Mouse (Mus musculus) thymus, postnatal 10 days (tissue): ENCODE results near the gene Zfp719.

Experiments used
- DNase-seq, 2 experiments: peaks; one replicate each; pipeline ENCODE4 v3.0.0; 2021; ENCODE audit warnings: low spot score in 2 of 2

The Zfp719 gene

DNA sequence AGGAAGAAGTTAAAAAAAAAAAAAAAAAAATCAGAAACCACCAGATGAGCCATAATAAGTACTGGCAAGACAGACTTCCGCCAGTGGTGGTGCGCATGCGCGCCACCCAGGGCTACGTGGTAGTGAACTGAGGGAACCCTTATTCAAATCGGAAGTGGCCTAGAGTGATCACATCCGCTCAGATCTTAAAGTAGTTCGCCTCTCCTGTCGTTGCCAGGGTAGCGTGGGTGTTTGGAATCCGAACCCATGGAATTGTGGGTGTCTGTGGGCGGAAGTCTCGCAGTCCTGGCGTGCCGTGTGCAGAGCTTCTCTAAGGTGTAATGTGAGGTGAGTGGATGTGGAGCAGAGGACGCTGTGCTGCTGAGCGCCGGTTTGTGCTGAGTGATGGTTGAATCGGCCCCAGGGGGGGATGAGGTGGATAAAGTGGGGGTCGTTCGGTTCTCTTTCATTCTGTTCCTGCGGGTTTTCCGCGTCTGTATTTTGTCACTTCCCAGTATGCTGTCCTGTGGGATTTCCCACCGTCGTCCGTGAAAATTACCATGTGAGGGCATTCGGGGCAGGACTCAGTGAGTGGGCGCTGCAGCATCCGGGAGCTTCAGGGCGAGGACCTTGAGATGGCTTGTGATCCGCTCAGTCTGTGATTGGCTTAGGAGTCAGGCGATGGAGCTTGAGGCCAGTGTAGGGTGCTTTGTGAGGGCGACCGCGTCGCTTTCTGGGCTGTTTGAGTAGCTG is at the start of gene Zfp719:
Gene Zfp719, plus strand, starts transcription at position 171 of the 732 bp plus-strand sequence.
- DNase-seq = peak; percentile 87 to 88

DNA sequence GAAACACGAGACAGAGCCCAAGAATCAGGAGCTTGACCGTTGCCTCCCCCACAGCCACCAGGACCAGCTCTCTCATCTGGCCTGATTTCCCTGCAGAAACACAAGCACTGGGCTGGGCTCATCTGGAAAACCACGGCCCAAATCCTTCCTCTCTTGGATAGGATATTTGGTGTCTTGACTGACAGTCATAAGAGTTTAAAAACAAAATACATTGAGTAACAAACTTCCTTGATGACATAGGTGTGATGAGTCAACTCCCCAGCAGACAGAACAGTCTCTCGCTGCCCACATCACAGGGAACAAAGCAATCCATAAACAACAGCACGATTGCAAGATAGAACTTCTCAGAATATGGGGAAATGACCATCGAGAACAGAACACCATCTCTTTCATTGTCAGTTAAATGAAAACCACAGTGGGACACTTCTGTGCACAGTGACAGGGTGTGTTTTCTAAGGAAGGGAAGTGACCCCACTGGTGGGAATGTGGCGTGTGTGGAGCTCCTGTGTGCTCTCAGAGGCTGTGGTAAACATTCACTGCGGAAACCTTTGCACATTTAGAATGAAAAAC is 49.1 kb upstream of the Zfp719 start:
- DNase-seq = no peak

DNA sequence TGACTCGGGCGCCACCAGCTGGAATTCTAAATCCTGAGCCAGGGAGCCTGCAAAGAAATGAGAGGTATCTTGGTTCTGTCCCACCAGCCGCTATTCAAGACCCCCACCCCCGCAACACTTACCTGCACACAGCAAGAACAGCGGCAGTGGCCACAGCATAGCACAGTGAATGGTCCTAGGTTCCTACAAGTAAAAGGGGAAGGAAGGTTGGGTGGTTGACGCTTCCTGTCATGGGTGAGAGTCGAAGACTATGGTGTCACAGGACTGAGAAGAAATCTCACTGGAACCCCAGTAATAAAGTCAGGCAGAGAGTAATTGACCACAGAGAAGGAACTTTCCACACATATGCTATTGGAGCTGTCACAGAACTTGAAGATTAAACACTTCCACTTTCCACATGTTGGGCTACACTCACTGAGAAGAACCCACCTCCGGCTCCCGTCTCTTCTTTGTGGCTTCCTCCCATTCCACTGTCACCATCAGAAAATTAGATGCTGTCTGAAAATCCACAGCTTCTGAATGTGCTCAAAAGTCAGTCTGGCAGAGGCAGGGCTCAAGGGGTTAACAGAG is 46.4 kb upstream of the Zfp719 start:
- no peak for DNase-seq

DNA sequence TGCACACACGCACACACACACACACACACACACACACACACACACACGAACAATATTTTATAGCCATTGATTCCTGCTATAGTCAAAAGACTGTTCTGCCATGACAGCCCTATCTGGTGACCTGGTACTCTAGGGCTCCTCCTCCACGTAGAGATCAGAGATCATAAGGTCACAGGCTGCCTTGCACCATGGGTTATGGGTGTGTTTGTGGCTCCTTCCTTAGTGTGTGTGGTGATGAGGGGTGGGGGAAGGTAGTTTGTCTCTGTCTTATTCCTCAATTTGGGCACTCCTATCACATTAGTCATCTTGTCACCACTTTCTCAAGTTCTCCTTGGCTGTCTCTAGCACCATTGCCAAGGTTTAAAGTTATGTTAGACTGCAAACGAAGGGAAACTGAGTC is 40.9 kb upstream of the Zfp719 start:
- no peak for DNase-seq

DNA sequence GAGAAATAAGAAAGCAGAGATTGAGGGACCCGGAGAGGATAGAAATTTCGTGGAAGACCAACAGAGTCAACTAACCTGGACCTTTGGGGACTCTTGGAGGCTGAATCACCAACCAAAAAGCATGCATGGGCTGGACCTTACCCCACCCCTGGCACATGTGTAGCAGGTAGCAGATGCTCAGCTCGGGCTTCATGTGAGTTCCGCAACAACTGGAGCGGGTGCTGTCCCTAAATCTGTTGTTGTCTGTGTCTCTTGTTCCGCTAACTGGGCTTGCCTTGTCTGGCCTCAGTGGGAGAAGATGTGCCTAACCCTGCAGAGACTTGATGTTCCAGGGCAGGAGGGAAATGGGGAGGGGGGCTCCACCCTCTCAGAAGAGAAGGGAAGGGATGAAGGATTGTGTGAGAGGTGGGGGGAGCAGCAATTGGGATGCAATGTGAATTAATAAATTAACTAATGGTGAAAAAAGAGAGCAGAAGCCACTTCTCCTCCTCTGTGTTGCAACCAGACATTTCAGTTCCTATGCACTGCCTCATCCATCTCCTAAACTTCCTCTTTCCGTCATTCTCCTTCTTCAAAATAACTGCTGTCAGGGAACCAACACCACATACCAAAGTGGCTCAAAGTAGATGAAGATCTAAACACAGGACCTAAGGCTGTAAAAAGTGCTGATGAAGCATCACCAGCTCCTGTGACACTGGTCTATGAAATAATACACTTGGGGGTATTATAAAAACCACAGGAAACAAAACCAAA is 35.0 kb upstream of the Zfp719 start, which contains the start of gene Cd33:
Gene Cd33, minus strand, starts transcription at position 204 of the 753 bp plus-strand sequence.
- no peak for DNase-seq

DNA sequence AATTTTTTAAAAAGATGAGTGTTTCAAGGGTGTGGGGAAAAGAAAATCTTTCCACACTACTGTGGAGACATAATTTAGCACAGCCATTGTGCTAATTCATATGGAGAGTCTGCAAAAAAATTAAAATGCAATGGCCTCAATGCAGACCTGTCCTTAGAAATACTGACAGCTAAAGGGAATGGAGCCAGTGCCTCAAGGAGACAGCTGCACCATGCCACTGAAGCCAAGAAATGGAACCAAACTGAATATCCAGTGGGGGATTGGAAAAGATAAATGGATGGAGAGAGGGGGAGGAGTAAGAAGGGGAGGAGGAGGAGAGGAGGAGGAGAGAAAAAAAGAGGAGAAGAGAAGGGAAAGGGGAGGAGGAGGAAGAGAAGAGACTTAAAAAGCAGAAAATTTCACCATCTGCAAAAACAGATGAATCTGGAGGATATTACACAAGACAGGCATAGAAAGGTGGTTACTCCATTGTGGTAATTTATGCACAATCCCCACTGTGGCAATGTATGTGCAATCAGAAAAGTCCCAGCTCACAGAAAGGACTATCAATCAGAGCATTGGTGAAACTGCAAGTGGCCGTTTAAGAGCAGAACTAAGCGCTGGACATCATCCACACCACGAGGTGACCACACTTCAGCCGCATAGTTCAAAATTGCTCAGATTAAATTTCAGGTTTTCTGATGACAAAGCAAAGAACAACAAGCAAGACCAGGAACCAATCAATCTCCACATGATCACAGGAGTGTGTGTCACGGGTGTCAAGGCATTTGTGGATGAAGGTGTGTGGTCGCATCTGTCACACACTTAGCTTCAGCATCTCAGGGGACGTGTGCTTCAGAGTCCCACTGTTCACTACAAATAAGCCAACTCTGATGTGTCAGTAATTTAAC is 33.5 kb upstream of the Zfp719 start:
- DNase-seq = no peak

DNA sequence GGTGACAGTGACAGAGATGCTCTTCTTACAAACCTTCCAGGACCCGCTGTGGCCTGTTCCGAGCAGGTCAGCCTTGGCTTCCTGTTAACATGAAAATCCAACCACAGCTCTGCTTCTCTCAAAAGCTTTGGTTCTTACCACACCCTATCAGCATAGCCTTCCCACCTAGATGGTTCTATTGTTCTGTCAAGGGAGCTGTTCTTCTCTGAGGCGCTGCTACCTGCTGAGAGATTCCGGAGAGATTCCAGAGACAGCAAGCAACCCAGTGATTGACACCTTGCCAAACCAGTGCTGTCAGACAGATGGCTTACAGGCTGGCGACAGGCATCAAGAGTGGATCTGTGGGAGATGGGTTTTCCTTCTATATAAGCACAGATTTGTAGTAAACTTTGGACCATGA is 31.7 kb upstream of the Zfp719 start:
- DNase-seq = no peak

DNA sequence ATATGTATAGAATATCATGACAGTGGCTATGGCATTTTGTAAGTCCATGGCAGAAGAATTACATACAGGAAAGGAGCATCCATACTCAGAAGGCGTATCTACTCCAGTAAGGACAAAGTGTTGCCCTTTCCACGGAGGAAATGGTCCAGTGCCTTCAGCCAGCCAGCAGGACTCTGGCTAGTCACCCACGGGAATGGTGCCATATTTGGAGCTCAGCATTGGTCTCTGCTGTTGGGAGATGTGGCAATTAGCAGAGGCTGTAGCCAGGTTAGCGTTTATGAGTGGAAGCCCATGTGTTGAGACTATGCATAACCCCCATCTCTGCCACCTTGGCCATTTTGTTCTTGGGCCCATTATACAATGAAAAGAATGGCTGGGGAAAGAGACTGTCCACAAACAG is 31.2 kb upstream of the Zfp719 start:
- no peak for DNase-seq

DNA sequence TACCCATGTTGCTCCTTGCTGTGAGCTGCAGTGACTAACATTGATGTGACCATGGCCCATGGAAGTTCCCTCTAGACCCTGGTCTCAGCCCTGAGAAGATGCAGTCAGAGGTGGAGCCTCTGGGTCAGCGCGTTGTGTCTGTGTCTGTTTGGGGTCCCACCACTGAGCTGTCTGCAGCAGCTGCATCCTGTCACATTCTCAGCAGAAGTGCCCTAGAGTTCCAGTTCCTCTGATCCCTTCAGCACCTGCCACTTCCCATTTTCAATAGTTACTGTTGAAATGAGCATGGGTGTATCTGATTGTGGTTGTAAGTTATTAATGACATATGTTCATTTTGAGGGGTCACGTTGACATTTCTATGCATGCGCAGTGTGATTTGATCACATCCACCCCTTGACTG is 26.3 kb upstream of the Zfp719 start:
- DNase-seq = no peak

DNA sequence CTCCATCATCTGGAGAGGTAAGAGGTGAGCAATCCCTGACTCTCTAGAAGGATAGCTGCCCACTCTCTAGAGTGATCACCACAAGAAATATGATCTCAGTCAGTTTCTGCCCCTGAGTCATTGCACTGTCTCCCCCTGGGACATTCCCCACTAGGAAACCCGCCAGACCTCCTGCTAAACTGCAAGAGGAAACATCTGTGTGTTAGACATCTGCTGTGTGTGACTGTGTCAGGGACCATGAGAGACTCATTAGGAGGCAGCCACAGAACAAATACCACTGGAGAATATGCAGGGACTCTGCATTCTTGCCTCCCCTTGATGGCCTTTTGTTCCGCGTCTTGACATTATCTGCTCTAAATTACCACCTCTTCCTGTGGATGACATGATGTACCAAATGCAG is 24.9 kb upstream of the Zfp719 start:
- no peak for DNase-seq

DNA sequence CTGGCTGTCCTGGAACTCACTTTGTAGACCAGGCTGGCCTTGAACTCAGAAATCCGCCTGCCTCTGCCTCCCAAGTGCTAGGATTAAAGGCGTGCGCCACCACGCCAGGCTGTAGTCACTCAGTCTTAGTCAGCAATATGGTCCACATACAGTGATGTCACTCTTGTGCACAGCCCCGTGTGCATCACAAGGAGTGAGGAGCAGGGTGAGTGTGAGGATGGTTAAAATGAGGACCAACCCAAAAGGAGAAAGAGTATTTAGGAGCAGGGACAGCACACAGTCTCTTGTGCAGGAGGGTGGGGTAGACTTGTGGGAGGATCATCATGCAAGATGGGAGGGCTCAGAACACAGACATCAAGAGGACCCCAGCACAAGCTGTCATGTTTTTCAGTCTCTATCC is 24.1 kb upstream of the Zfp719 start:
- DNase-seq = no peak

DNA sequence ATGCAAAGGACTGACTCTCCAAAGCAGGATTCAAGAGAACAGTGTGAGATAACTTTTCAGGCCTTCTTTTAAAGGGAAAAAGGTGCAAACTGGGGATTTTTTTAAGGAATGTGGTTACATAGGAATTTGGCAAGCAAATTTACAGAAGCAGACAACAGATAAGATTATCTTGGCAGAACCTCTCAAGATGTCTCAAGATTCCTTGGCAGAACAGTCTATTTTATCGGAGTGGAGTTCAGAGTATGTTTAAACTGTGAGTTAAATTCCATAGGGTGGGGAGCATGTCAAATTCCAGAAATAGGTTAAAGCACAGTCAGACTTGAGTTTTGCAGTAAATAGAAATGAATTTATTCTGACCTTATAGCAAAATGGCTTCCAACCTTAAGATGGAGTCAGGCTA is 22.5 kb upstream of the Zfp719 start:
- DNase-seq = no peak

DNA sequence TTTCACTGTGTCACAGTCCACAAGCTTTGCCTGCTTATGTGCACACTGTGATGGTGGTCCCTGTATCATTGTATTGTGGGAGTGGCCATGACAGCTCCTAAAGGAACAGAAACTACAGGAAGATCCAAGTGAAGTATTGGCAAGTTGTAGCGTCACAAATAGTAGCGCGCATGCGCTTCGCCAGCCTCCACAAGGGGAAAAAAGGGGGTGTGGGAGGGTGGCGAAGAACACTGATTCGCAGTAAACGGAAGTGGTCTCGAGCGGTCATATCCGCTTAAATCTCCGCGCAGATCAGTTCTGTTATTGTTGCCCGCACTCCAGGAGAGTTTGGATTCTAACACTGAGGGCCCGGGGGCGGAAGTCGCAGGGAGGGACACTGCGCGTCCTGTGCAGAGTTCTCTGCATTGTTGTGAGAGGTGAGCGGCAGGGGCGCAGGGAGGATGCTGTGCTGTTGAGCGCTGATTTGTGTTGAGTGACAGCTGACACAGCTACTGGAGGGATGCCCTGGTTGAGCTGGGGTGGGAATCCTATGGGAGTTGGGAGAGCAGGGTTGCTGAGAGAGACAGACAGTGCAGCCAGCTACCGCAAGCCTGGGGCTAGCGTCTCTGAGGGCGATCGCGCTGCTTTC is 17.3 kb upstream of the Zfp719 start, which contains the start of gene Zfp658:
Gene Zfp658, plus strand, starts transcription at position 251 of the 628 bp plus-strand sequence.
- peak; percentile 62 to 68 for DNase-seq

DNA sequence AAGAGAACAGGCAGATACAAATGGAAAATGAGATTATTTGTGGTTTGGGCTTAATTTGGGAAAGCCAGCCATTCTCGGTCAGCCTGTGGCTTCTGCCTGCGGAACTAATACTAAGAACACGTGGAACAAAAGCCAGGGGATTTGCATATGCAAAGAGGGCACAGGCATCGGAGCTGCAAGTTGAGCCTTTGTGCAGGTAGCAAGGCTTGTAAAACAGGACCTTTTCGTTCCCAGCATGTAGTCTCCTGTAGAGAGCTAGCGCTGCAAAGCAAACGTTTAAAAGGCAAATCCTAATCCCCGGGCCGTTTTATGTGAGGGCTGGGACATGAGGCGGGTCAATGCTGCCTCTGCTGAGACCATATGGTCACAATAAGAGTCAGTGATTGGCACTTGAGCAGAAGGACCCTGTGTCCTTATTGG is 16.7 kb upstream of the Zfp719 start:
- no peak for DNase-seq

DNA sequence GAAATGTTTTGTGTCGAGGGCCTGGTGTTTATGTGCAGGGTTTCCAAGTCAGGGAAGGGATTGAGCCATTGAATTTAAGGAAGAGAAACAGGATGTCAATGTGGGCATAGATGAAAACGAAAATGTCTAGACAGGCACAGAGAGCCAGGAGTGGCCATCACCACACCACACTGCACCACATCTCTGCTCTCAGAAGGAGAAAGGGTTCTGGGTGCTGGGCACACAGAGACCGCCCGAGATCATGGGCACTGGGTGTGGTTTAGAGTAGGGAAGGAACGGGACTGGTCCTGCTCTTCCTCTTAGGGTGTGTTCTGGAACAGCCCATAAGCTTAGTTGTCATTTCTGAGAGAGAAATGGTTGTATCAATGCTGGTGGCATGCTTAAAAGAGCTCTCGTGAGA is 16.1 kb upstream of the Zfp719 start:
- no peak for DNase-seq

DNA sequence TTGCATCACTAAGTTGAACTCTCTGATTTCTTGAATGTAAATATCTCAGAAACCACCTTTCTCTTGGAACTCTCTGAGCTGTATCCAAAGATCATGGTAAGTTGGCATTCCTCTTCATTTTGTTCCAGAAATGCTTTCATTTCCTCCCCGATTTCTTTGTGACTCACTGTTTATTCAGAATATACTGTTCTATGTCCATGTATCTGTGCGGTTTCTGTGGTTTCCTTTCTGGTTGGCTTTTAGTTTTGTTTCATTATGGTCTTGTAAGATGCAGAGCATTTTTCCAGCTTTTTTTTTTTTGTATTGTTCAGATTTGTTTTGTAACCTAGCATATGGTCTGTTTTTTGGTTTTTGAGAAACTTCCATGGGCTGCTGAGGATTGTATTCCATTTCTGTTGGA is 8.2 kb upstream of the Zfp719 start:
- DNase-seq = no peak

DNA sequence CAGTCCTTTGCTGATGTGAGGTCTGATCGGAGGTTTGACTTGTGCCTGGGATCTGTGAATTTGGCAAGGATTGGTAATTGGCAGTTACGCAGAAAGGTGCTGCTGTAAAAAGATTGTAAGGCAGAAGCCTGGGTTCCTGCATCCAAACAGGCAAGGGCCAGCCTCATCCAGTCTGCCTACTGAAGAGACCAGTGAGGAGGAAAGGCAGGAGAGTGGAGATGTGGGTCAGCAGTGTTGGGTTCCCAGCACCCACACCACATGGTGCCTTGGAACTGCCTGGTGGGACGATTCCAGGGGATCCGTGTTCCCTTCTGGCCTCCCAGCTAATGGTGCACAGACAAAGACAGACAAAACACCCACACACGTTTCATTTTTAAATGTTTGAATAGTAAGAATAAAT is 1.1 kb downstream of the Zfp719 start:
- no peak for DNase-seq

DNA sequence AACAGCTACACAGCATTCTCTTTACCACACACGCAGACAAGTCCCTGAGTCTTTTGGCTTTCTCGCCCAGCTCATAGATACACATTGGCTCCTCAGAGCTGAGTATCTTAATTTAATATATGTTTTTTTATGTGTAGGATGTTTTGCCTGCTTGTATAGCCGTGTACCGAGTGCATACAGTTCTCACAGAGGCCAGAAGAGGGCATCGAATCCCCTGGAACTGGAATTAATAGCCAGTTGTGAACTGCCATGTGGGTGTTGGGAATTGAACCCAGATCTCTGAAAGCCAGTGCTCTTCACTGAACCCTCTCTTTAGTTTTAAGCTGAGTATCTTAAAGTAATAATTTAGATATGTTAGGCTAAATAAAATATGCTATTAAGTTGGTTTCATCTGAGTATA is 5.4 kb downstream of the Zfp719 start:
- no peak for DNase-seq

DNA sequence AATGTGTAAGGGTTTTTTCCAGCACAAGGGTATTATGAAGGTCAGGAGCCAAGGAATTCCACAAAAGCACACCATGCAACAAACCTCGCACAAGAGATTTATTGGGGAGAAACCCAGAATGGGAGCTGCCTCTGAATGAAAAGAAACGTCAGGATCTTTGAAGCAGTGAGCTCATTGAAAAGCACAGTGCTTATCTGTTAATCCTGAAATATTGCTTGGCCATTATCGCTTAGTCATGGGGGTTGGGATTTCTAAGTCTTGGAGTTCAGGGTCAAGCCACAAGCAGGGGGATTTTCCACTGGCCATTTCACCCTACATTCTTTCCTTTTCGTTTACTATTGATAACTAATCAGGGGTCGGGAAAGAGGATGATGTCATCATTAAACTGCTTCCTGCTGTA is 22.5 kb downstream of the Zfp719 start:
- DNase-seq = no peak

DNA sequence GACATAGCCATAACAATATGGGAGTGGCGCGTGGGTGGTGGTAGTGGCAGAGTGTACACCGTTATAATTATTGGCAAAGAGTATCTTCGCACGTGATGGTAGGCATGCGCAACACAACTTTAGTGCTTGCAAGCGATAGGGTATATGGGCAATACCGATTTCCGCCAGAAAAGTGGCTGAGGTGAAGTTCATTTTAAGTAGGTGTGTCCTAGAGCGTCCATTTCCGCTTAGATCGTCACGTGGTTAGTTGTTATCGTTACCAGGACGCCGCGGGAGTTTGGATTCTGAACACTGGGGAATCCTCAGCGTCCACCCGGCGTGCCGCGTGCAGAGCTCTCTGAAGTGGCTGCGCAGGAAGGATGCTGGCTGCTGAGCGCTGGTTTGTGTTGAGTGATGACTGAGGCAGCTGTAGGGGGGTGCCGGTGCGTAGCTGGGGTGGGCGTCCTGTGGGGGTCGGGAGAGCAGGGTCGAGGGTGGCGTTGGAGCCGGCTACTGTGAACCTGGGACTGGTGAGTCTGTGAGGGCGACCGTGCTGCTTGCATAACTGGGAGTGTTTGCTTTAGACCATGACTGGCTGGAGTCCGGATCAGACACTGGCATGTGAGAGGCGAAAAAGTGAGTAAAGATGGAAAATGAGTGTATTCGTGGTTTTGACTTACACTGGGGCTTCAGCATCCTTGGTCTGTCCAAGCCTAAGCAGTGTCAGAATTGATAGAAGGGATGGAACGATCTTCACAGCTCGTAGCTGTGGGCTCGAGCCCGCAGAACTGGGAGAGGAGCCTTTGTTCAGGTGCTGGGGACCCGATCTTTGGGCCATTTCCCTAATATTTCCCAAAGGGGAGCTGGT is 27.7 kb downstream of the Zfp719 start, which contains the start of gene Zfp819:
Gene Zfp819, plus strand, starts transcription at position 274 of the 847 bp plus-strand sequence.
- DNase-seq = peak; percentile 11 to 26
